9 mouse cellular contexts compared by ENCODE assay signal in the genomic region with DNA sequence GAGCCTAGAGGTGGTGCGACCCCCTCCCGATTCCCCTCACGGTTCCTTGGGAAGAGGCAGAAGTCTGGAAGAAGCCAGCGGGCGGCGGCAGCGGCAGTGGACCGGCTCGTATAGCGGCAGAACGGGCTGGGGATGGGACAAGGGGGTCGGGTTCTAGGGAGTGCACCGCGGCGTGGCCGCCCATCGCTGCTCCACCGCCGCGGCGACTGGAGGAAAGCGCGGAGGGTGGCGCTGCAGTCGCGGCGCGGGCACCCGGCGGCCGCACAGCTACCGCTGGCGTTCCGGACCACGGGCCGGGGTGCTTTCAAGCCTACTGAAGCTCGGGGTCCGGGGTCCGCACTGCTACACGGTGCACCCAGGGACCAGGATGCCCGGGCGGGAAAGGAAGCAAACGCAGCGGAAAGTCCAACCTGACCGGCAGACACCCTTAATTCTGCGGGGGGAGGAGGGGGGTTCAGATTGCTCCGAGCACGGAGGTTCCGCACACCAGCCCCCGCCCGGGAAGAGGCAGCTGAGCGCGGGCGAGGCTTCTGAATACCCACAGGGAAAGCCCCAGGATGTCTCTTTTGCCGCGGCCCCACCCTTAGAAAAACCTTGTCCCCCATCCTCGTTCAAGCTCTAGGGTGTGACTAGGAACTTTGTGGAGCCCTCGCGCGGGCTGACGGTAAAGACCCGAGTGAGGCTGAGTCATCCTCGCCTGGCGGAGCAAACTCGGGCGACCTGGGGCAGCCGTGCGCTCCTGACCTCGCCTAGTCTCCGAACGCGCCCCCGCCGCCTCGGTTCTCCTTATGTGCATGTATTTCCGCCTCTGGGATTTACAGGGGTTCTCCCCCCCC. TPM values are rescaled to one million over a fixed set of nuclear protein-coding genes. Genes with fewer than 3 reads are reported as not detected.
DNase-seq lines count a peak whose midpoint lies in the region; ATAC-seq and TF ChIP-seq lines count a peak whose summit lies in the region.
"Had no signal": no experiment of that assay in that cellular context is flagged by ENCODE, and none has a peak within 500 bp of the region (broad histone marks: within the 10 kb centered on the region; RNA-seq: fewer than 3 reads in every experiment).

No protein-coding gene starts in this region.

- peak; percentile 72 for ATAC-seq in forebrain, embryonic 15.5 days (replicated peaks)
- ATAC-seq in intestine, postnatal 0 days = no peak
- ATAC-seq in liver, postnatal 0 days = no peak

- peak overlapping the region; percentile 76 for H3K9ac ChIP-seq in forebrain, embryonic 15.5 days (replicated peaks)
- 0 out of 2 replicates have a peak overlapping the region, but pooled peaks have one; percentile 18 for H3K9ac ChIP-seq in intestine, postnatal 0 days (ENCODE audit: low read depth, low read length)
- no peak overlapping the region for H3K9ac ChIP-seq in liver, postnatal 0 days (replicated peaks)

- H3K27ac ChIP-seq in brown adipose tissue, adult 24 weeks (replicated peaks; ENCODE audit: low read depth, low read length) = no peak overlapping the region
- peak overlapping the region; percentile 75 for H3K27ac ChIP-seq in forebrain, embryonic 15.5 days (replicated peaks)
- no peak overlapping the region for H3K27ac ChIP-seq in intestine, postnatal 0 days (ENCODE audit: low read depth, low read length)
- no peak overlapping the region for H3K27ac ChIP-seq in liver, postnatal 0 days (ENCODE audit: low read depth)
- no peak overlapping the region for H3K27ac ChIP-seq in small intestine, adult 2 months (ENCODE audit: insufficient read depth, low read depth, low read length)

- H3K4me1 ChIP-seq in brown adipose tissue, adult 24 weeks (ENCODE audit: control insufficient read depth, insufficient read depth, insufficient read length, low read length) = no peaks in the 10 kb centered on the region
- peaks cover 33% of the 10 kb centered on the region for H3K4me1 ChIP-seq in forebrain, embryonic 15.5 days
- H3K4me1 ChIP-seq in intestine, postnatal 0 days (replicated peaks; ENCODE audit: control insufficient read depth, insufficient read depth, low read length) = no peaks in the 10 kb centered on the region
- peaks cover 4% of the 10 kb centered on the region for H3K4me1 ChIP-seq in liver, postnatal 0 days (ENCODE audit: insufficient read depth)
- H3K4me1 ChIP-seq in small intestine, adult 2 months (ENCODE audit: control insufficient read depth, insufficient read depth, insufficient read length, low read length) = peaks cover 3% of the 10 kb centered on the region; the same call in 1 of the 2 replicates

- H3K9me3 ChIP-seq in forebrain, embryonic 15.5 days = no peaks in the 10 kb centered on the region
- no peaks in the 10 kb centered on the region for H3K9me3 ChIP-seq in intestine, postnatal 0 days (ENCODE audit: control insufficient read depth)
- no peaks in the 10 kb centered on the region for H3K9me3 ChIP-seq in liver, postnatal 0 days (ENCODE audit: low read length)

- peak overlapping the region; percentile 100 for H3K4me2 ChIP-seq in forebrain, embryonic 15.5 days (replicated peaks)
- H3K4me2 ChIP-seq in intestine, postnatal 0 days (replicated peaks; ENCODE audit: low read depth) = peak overlapping the region; percentile 93
- H3K4me2 ChIP-seq in liver, postnatal 0 days (ENCODE audit: low read depth, low read length) = peak overlapping the region; percentile 68

- peak overlapping the region; percentile 67 for H3K4me3 ChIP-seq in brown adipose tissue, adult 24 weeks (ENCODE audit: insufficient read depth, low read depth, low read length)
- H3K4me3 ChIP-seq in forebrain, embryonic 15.5 days = peak overlapping the region; percentile 80
- peak overlapping the region; percentile 60 for H3K4me3 ChIP-seq in intestine, postnatal 0 days (ENCODE audit: low read depth, low read length)
- peak overlapping the region; percentile 40 for H3K4me3 ChIP-seq in liver, postnatal 0 days (ENCODE audit: low read depth, low read length)
- peak overlapping the region; percentile 59 for H3K4me3 ChIP-seq in small intestine, adult 2 months (ENCODE audit: low read depth, low read length)

- under 1% methylated on average over 76 of the region's 76 CpGs for WGBS in forebrain, embryonic 15.5 days
- WGBS in intestine, postnatal 0 days = under 1% methylated on average over 76 of the region's 76 CpGs
- WGBS in liver, postnatal 0 days (ENCODE audit: insufficient replicate concordance) = 1% methylated on average over 67 of the region's 76 CpGs
- WGBS in small intestine, adult 2 months = 2% methylated on average over 76 of the region's 76 CpGs

- H3K36me3 ChIP-seq in forebrain, embryonic 15.5 days = no peaks in the 10 kb centered on the region
- H3K36me3 ChIP-seq in intestine, postnatal 0 days (ENCODE audit: control insufficient read depth, insufficient read depth) = no peaks in the 10 kb centered on the region
- H3K36me3 ChIP-seq in liver, postnatal 0 days (replicated peaks; ENCODE audit: insufficient read depth, low read length) = no peaks in the 10 kb centered on the region
- no peaks in the 10 kb centered on the region for H3K36me3 ChIP-seq in small intestine, adult 2 months (ENCODE audit: control insufficient read depth, insufficient read depth, low read length)

- peaks cover 21% of the 10 kb centered on the region; the same call in 1 of the 2 replicates for H3K27me3 ChIP-seq in forebrain, embryonic 15.5 days
- peaks cover 67% of the 10 kb centered on the region for H3K27me3 ChIP-seq in intestine, postnatal 0 days (replicated peaks; ENCODE audit: control insufficient read depth, insufficient read depth, low read length)
- H3K27me3 ChIP-seq in liver, postnatal 0 days (ENCODE audit: insufficient read depth, low read length) = peaks cover 71% of the 10 kb centered on the region
- peaks cover 27% of the 10 kb centered on the region for H3K27me3 ChIP-seq in small intestine, adult 2 months (ENCODE audit: control insufficient read depth, insufficient read depth, low read length)

- TF ChIP-seq POLR2A in small intestine, adult 2 months (IDR thresholded peaks at IDR 0.05; ENCODE audit: low read depth, low read length) = no peak

- no peak for TF ChIP-seq EP300 in liver, postnatal 0 days (IDR thresholded peaks at IDR 0.05; ENCODE audit: low read depth)

- peak; percentile 33 for DNase-seq in layer of hippocampus, adult 11-12 months (ENCODE audit: low spot score)
- no peak for DNase-seq in layer of hippocampus, adult 9-10 months (ENCODE audit: low spot score)
- DNase-seq in liver, postnatal 0 days = no peak
- no peak for DNase-seq in spleen, postnatal 4 days (ENCODE audit: low spot score in 2 of 2)

- TF ChIP-seq CTCF in intestine, postnatal 0 days (IDR thresholded peaks at IDR 0.05; ENCODE audit: low read depth) = peak; percentile 38
- no peak for TF ChIP-seq CTCF in liver, postnatal 0 days (IDR thresholded peaks at IDR 0.05; ENCODE audit: low read depth)
- TF ChIP-seq CTCF in small intestine, adult 2 months (IDR thresholded peaks at IDR 0.05; ENCODE audit: extremely low read depth, insufficient read length, insufficient replicate concordance, low read depth, low read length) = no peak

RNA-seq across cellular contexts. Expression of a gene that starts 0.9 kb away (rescaled TPM):
- polyA plus RNA-seq in brown adipose tissue, adult 24 weeks (2012; ENCODE audit: insufficient read depth, insufficient read length, missing spikeins) = 0.42 TPM in 1 of 2 replicates, not detected in the other
- 24.8 and 28.1 TPM in 2 replicates for polyA plus RNA-seq in forebrain, embryonic 15.5 days (2015; fragmentation: Nextera tagmentation; extraction: Ambion mirVana)
- 0.99 and 1.2 TPM in 2 replicates for polyA plus RNA-seq in intestine, postnatal 0 days (2015; fragmentation: Nextera tagmentation; extraction: Ambion mirVana)
- polyA plus RNA-seq in liver, postnatal 0 days (2015; fragmentation: Nextera tagmentation; extraction: Ambion mirVana) = not detected in 2 replicates
- polyA plus RNA-seq in small intestine, adult 2 months (2012; rRNA removed) = 0.20 and 0.27 TPM in 2 replicates
- polyA plus RNA-seq: liver, adult 2 months had no signal

Comparison
In these comparisons a context has a peak if more than half of its experiments do, and no peak if none do; other contexts are left out.
1. RNA of a gene that starts 0.9 kb away (polyA plus RNA-seq): 24.8 to 28.1 TPM in forebrain, embryonic 15.5 days; 0.99 to 1.2 TPM in intestine, postnatal 0 days, 0.20 to 0.27 TPM in small intestine, adult 2 months, 0.42 TPM in brown adipose tissue, adult 24 weeks and not detected in liver, postnatal 0 days; every median in the first group is over 10 times any median in the second.
2. Peak in every context shown above with its lines, with median percentiles within 50 percentile points of each other: H3K4me3 ChIP-seq and H3K4me2 ChIP-seq.